Mouse (Mus musculus): ENCODE data around the gene Tmod4.

The Tmod4 gene

DNA sequence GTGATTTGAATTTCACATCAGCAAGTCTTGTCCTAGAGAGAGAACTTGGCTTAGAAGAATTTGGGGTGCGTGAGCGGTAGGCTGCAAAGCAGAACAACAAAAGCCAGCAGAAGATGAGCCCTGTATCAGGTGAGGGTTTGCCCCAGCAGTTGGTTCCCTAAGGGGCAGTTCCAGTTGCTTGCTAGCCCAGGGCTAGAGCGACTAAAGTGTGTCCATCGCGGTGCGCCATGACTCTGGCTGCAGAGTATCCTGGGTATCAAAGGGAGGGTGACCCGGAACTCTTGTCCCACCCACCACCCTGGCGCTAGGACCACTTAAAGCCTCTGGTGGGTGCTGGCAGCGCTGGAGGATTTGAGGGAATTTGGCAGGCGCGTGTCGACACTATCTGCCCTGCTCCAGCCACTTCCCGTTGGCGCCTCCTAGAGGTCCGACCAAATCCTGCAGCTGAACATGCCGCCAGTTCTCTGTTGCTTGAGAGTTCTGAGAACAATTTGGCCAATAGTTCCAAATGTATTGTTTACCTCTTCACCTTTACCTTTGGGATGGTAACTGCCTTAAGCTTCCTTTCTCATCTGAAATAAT, 49.8 kb downstream of the Tmod4 start:
- in situ Hi-C loops (cut with MboI), result no loop called here

DNA sequence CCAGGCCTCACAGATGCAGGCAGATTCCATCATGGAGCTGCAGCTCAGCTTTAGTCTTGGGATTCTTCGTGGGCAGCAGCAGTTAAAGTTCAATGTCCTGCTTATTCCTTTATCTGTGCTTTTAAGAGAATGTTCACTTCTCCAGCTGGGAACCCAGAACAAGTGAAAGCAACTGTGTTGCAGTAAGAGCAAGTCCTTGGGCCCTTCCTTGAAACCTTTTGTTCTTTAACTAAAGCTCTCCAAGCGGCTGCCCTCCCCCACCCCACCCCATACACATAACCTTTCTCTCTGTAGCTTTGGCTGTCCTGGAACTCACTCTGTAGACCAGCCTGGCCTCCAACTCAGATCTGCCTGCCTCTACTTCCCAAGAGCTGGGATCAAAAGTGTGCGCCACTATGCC, 52.2 kb downstream of the Tmod4 start:
- in situ Hi-C loops (cut with MboI), result no loop called here

DNA sequence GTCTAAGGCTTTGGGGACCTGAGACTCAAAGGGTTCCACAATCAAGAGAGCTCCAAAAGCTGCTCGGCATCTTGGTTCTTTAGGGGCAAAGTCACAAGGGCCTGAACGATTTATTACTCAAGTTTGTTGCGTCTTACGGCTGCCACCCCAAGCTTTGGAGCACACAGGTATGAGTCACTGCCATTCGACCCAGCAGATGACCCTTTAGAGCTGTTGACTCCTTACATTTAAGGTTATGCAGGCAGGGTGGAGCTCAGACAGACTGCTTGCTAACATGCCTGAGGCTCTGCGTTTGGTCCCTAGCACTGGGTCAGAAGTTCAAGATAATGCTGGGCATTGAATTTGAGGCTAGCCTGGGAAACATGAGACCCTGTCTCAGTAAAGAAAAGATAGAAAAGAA, 53.3 kb downstream of the Tmod4 start:
- in situ Hi-C loops (cut with MboI), result no loop called here
